Mouse (Mus musculus): ENCODE data around the gene 4930470P17Rik. TPM values are rescaled to one million over a fixed set of nuclear protein-coding genes. Genes with fewer than 3 reads are reported as not detected.

Gene 4930470P17Rik
- total RNA-seq, 2 experiments from 2014 or later, result not detected

GRCm38 (mm10) chr2:170584678-170585077 lies 17.1 kb downstream of the 4930470P17Rik start:
- ATAC-seq (replicated peaks; ENCODE audit: poor library complexity, severe bottlenecking), result no peak

GRCm38 (mm10) chr2:170579551-170579950 lies 22.3 kb downstream of the 4930470P17Rik start:
- ATAC-seq (replicated peaks; ENCODE audit: poor library complexity, severe bottlenecking), result no peak

- no peak for ATAC-seq (replicated peaks; ENCODE audit: poor library complexity, severe bottlenecking)
Observed at GRCm38 (mm10) chr2:170578588-170578987, 23.2 kb downstream of the 4930470P17Rik start.

- ATAC-seq (replicated peaks; ENCODE audit: poor library complexity, severe bottlenecking), result peak; percentile 94
Observed at GRCm38 (mm10) chr2:170577502-170577901, 24.3 kb downstream of the 4930470P17Rik start.

GRCm38 (mm10) chr2:170576077-170576476 lies 25.7 kb downstream of the 4930470P17Rik start:
- no peak for ATAC-seq (replicated peaks; ENCODE audit: poor library complexity, severe bottlenecking)

GRCm38 (mm10) chr2:170564995-170565394 lies 36.8 kb downstream of the 4930470P17Rik start:
- no peak for ATAC-seq (replicated peaks; ENCODE audit: poor library complexity, severe bottlenecking)

GRCm38 (mm10) chr2:170563956-170564855 lies 37.6 kb downstream of the 4930470P17Rik start:
- ATAC-seq (replicated peaks; ENCODE audit: poor library complexity, severe bottlenecking), result no peak

- no peak for ATAC-seq (replicated peaks; ENCODE audit: poor library complexity, severe bottlenecking)
Observed at GRCm38 (mm10) chr2:170552088-170552487, 49.7 kb downstream of the 4930470P17Rik start.

- ATAC-seq (replicated peaks; ENCODE audit: poor library complexity, severe bottlenecking), result no peak
Observed at GRCm38 (mm10) chr2:170550240-170550639, 51.6 kb downstream of the 4930470P17Rik start.

- no peak for ATAC-seq (replicated peaks; ENCODE audit: poor library complexity, severe bottlenecking)
Observed at GRCm38 (mm10) chr2:170549146-170549545, 52.7 kb downstream of the 4930470P17Rik start.

GRCm38 (mm10) chr2:170548046-170548445 lies 53.8 kb downstream of the 4930470P17Rik start:
- no peak for ATAC-seq (replicated peaks; ENCODE audit: poor library complexity, severe bottlenecking)

- no peak for ATAC-seq (replicated peaks; ENCODE audit: poor library complexity, severe bottlenecking)
Observed at GRCm38 (mm10) chr2:170547526-170547925, 54.3 kb downstream of the 4930470P17Rik start.

- ATAC-seq (replicated peaks; ENCODE audit: poor library complexity, severe bottlenecking), result no peak
Observed at GRCm38 (mm10) chr2:170545745-170546144, 56.1 kb downstream of the 4930470P17Rik start.

GRCm38 (mm10) chr2:170544950-170545349 lies 56.9 kb downstream of the 4930470P17Rik start:
- ATAC-seq (replicated peaks; ENCODE audit: poor library complexity, severe bottlenecking), result no peak

GRCm38 (mm10) chr2:170544159-170544558 lies 57.7 kb downstream of the 4930470P17Rik start:
- no peak for ATAC-seq (replicated peaks; ENCODE audit: poor library complexity, severe bottlenecking)

GRCm38 (mm10) chr2:170543625-170544024 lies 58.2 kb downstream of the 4930470P17Rik start:
- ATAC-seq (replicated peaks; ENCODE audit: poor library complexity, severe bottlenecking), result no peak

- no peak for ATAC-seq (replicated peaks; ENCODE audit: poor library complexity, severe bottlenecking)
Observed at GRCm38 (mm10) chr2:170539211-170539610, 62.6 kb downstream of the 4930470P17Rik start.

- ATAC-seq (replicated peaks; ENCODE audit: poor library complexity, severe bottlenecking), result no peak
Observed at GRCm38 (mm10) chr2:170535841-170536240, 66.0 kb downstream of the 4930470P17Rik start.

GRCm38 (mm10) chr2:170534803-170535174 lies 67.0 kb downstream of the 4930470P17Rik start:
- ATAC-seq (replicated peaks; ENCODE audit: poor library complexity, severe bottlenecking), result no peak

- no peak for ATAC-seq (replicated peaks; ENCODE audit: poor library complexity, severe bottlenecking)
Observed at GRCm38 (mm10) chr2:170534116-170534802, 67.6 kb downstream of the 4930470P17Rik start.

- no peak for ATAC-seq (replicated peaks; ENCODE audit: poor library complexity, severe bottlenecking)
Observed at GRCm38 (mm10) chr2:170530256-170530655, 71.6 kb downstream of the 4930470P17Rik start.
